Mouse (Mus musculus) frontal cortex, adult 2 months (tissue): ENCODE measurements around the gene Apbb2. TPM values are rescaled to one million over a fixed set of nuclear protein-coding genes. Genes with fewer than 3 reads are reported as not detected.

ENCODE experiments used
- DNase-seq, 2 experiments: peaks; one replicate each; pipeline ENCODE4 v3.0.0; 2022; ENCODE audit warnings: low spot score in 1 of 2; ENCODE audit errors: extremely low spot score in 1 of 2
- polyA plus RNA-seq: library from polyadenylated mRNA; depleted of rRNA; stranded (reverse); fragments of >200 nt; gene quantifications from 2 replicates; pipeline ENCODE4 v1.2.3, GENCODE M21; 2012

The Apbb2 gene
- polyA plus RNA-seq, 1 experiment = 20.8 TPM

DNA sequence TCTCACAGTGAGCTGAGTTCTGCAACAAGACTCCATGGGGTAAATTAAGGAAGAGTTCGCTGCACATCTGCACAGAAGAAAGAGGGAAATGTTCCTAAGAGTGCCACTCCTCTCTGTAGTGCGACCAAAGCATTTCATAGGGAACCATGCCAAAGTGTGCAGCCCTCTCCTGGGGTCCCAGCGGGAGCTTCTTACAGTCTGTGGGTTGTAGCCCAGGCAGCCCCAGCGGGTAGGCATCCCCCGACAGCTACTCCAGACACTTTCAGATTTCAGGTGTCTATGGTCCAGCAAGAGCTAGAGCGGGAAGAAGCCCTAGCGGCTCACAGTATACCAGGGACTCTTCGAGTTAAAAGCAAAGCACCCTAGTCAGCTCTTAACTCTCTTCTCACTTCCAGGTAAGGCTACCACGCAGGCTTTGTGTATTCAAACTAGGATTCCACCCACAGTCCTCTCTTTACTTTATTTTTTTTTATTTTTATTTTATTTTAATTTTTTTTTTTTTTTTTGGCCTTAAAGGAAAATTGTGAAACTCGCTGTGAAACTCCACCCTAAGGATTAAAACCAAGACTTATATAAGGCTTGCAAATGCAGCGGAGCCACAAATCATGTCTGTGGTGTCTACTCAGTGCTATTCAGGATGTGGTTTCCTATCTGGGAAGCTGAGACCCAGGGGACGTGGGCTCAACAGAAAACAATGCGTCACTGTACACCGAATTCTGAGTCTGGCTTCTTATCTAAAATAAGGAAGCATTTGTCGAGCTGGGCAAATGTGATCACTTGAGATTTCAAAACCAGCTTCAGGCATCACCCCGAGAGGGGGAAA is 94.7 kb downstream of the Apbb2 start:
- peak in 1 of 2 experiments; percentile 55 for DNase-seq

DNA sequence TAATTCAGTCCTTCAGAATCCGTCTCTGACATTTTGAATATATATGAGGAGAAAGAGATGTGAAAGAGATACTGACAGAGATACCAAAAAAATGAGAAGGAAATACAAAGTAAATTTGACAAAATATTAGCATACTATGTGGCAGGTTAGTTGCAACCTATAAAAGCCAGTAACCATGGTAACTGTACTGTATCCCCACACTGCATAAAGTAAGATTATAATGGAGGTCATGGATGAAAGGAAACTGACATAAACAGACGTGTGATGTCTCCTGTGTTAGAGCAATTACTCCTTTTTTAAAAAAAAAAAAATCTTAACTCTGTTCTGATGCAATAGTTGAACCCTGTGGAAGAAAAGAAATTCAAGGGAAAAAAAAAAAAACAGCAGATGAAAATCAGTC is 97.3 kb downstream of the Apbb2 start:
- no peak for DNase-seq

DNA sequence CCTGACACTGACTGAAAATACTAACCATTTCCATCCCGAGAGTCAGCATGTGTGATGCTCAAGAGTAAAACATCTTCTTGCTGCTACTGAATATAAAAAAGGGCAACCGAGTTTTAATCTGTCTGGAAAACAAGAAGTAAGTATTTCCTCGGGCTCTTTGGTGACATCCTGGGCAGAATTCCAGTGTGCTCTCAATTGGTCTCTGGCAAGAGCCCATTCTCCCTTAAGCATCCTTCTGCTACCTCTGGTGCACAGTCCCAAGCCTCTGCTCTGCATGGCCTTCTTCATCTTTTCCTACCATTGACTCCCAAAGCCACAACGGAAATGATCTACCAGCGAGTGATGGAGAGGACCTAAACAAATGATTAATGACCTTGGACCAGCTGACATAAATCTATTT is 99.1 kb downstream of the Apbb2 start:
- DNase-seq = no peak

DNA sequence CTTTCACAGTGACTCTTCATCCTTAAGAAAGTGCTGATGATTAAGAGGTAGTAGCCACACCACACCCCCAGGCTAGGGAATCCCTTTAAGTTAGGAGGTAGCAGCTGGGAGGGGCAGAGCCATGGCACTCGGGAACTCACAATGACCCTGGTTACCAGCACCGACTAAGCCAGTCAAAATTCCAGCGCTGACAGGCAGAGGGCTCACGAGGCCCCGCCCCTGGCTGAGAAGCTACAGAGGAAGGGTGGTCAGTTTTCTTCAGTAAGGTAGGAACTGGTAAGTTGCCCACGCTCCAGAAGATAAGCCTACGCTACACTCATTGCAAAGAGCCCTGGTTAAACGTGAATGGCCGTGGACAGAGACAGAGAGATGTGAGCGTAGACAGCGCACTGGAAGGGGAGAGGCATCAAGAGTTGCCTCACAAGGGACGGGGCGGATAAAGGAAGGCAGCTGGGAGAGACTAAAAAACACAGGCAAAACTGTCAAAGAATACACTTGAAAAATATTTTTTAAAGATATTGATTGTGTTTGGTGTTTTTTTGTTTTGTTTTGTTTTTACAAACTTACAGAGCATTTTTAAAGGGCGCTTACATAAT is 100.1 kb downstream of the Apbb2 start:
- DNase-seq = no peak

DNA sequence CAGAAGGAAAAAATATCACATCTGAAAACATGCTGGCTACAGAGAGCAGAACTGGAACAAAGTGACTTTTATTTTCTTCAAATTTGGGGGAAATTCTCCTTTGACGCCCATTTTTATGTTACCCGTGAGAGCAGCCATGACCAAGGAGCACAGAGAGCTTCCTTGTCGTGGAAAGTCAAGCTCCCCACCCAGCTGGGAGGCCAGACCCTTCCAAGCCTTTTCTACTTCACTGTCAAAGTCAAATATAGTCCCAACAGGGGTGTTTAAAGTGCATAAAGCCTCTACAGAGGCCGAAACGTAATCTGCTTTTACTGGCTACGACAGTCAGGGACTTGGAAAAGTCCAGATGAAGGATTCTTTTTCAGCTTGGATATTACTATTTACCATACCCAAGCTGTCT is 101.1 kb downstream of the Apbb2 start:
- DNase-seq = no peak

DNA sequence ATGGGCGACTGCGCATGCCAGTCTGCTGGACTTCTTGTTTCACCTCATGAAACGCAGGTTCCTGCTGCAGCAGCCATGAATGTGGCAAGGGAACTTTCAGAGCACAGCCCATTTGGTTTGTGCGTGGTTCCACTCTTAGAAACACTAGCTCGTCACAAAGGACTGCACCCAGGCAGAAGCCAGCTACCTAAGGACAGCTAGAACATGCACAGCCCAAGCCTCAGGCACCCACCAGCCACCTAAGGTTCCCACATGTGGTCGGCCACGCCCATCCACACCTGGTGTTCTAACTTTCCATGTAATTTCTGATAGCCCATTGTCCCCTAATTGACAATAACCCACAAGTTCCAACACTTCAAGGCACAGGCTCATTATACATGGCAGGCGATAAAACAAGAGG is 102.3 kb downstream of the Apbb2 start:
- no peak for DNase-seq

DNA sequence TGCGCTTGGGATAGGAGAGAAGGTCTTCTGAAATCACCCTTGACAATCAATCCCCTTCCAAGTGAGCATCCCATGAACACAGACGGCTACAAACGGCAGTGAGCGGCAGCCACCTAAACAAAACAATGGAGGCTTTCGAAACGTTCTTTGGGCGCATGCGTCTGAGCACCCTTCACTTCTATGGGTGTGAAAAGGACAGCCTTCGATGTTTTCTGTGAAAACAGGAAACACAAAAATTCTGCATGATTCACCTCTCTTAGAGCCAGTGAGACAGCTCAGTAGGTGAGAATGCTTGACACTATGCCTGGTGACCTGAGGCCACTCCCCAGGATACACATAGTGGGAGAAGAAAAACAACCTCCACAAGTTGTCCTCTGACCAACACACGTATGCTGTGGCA is 103.3 kb downstream of the Apbb2 start:
- DNase-seq = no peak

DNA sequence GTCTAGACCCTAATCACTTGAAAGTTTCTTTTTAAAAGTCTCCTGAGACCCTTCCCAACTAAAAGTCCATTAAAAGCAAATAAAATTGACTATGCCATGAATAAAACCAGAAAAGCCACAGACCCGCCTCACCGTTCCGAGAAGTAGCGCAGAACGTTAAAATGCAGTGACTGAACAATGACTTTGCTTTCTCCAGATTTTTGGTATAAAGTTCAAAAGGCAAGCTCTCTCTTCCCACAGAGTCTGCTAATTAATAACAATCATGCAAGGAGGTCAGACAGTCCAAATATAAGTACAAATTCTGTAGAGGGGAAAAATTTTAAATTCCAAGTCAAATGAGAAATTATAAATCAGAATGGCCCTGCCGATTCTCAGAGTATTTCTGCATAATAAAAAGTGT is 103.9 kb downstream of the Apbb2 start:
- DNase-seq = no peak

DNA sequence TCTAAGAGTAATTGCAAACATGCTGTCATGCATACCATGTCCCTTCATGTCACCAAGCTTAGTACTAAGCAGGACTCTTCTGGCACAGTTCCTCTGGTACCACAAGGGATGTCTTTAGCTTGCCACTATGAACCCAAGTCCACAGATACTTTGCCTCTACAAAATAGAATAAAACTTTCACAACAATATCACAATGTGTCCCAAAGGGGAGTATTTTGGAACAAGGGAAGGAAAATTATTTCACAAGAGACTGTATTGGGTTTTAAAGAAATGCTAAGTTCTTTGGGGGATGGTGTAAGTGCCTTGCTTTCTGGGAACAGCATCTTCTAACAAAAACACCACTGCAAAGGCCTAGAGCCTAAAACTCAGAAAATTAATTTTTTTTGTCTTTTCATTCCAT is 105.2 kb downstream of the Apbb2 start:
- DNase-seq = no peak

DNA sequence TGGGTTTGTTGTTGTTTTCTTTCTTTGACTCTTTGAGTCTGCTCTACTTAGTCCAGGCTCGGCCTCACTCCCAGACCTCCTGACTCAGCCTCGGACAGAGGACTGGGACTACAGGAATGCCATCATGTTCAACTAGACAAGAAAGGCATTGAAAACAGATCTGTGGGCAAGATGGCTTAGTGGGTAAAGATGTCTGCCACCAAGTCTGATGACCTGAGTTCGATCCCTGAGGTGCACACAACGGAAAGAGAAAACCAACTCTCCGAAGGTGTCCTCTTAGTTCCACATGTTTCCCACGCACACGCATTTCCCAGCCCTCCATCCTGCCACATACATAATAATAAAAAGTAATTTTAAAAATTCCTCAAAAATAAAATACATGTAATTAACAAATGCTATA is 106.1 kb downstream of the Apbb2 start:
- no peak for DNase-seq

DNA sequence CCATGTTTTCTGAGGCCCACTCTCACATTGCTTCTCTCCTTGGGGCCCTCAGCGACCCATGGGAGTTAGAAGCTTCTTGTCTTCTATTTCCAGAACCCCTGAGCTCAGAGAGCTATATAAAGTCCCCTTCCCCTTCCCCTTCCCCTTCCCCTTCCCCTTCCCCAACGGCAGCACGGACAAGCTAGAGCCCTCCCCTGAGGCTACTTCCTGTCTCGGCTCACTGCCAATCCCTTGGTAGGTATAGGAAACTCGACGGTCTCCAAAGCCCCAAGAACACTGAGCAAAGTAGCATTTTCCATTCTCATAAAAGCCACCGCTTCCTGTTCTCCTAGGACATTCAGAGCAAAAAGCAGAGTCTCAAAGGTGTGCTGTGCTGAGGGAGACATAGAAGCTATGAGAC is 107.9 kb downstream of the Apbb2 start:
- DNase-seq = no peak

DNA sequence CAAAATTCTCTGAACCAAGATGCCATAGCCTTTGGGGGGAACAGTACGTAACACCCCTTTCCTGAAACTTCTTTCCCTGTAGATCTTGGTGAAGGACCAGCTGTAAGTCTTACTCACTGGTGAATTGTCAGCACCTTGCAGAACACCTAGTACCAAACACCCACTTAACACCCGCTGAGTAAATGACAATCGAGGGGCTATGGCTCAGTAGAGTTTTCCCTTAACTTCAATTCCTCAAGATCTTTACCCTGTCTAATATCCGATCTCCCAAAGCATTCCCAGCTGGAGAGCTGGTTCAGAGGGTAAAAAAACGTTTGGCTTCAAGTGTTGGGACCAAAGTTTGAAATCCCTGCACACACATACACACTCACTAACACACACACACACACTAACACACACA is 109.4 kb downstream of the Apbb2 start:
- DNase-seq = no peak

DNA sequence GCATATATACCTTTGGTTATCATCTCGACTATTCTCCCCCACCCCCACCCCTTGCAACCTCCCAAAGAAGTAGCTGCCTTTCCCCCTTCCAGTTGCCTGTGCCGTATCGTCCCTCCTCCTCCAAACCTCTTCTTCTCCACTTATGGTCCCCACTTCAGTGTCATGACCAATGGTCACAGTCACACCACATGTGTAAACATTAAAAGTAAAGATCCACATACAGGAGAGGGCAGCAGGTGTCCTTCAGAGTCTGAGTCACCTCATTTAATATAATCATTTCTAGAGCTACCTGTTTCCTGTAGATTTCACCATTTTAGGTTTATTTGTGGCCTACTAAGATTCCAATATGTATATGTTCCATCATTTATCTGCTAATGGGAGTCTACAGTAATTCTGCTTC is 113.0 kb downstream of the Apbb2 start:
- DNase-seq = no peak

DNA sequence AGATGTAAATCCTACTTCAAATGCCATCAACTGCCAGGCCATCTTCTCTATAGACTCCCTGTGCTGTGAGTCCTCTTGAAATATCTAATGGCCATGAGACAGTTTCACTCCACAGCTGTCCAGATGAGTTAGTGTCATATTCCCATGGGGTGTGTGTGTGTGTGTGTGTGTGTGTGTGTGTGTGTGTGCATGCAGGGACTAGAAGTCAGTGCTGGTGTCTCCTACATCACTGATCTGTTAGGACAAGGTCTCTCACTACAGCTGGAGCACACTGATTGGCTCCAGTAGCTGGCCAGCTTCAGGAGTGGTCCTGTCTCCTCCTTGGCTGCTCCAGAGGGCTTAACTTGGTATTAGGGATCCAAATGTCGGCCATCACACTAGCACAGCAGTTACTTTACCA is 113.5 kb downstream of the Apbb2 start:
- no peak for DNase-seq

DNA sequence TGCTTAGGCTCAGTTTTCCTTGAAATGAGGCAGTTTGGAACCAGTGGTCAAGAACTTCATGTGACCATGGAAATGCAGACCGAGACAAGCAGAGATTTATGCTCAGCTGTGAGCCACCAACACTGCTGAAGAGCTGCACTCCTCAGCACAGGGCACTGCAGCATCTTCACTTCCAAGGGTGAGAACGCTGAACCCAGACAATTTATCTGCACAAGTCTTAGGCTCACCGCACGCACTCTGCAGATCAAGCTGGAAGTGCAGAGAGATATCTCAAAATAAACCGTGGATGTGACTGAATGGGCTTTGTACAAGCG is 114.2 kb downstream of the Apbb2 start:
- no peak for DNase-seq

DNA sequence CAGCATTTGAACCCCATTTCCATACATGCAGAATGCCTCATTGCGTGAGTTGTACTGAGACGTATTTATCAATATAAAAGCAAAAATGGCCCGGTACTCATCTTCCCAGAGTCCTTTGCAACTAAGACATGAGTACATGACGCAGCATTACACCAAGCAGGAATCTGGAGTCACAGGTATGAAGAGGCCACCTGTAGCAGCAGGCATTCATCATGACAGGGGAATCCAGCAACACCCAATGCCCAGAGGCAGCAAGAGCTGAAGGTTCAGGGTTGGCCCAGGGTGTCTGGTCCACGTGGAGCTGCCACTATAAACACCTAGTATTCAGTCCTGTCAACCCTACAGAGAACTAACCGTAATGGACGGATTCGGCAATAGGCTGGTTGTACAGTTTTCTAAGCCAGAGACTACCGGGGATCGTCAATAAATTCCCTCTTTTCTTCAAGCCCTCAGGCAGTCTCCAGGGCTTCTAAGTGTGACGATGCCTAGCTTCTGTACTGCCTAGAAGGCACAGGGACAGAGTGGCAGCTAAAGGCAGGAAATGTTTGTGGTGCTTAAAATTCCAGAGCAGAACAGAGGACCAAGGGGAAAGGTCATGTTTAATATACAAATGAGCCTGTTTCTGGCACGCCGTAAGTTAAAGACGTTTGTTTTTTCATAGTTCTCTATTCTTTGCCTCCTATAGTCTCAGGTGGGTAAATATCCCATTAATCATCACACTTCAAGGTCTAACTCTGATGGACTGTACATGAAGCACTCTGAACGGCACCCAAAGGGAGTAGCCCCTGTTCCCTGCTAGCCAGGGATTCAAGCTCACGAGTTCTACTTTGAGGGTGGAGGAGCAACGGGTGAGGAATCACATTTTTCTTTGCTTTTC is 114.8 kb downstream of the Apbb2 start:
- no peak for DNase-seq

DNA sequence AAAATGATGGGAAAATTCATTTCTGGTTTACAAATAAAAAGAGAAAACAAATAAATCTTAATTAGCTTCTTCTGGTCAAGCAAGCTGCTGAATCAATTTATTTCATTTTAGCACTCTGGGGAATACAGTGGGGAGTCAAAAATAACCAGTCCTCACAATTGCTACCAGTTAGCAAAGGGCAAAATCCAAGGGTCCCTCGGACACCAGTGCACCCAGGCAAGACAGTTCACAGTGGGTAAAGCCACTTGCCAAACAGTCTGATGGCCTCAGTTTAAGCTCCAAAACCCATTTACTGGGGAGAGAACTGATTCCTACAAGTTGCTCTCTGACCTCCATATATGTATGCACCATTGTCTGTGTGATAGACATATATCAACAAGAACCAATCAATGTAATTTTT is 115.6 kb downstream of the Apbb2 start:
- DNase-seq = no peak

DNA sequence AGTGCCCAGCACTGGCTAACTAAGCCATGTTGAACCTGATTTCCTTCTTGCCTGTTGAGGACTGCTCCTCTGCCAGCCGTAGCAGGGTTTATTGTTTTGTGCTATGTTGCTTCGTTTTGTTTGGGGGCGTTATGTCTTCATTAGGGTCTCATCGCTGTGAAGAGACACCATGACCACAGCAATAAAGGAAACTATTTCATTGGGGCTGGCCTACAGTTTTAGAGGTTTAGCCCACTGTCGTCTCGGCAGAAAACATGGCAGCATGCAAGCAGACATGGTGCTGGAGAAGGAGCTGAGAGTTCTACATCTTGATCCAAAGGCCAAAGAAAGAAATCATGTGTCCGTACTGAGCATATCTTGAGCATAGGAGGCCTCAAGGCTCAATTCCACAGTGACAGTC is 119.0 kb downstream of the Apbb2 start:
- DNase-seq = no peak

DNA sequence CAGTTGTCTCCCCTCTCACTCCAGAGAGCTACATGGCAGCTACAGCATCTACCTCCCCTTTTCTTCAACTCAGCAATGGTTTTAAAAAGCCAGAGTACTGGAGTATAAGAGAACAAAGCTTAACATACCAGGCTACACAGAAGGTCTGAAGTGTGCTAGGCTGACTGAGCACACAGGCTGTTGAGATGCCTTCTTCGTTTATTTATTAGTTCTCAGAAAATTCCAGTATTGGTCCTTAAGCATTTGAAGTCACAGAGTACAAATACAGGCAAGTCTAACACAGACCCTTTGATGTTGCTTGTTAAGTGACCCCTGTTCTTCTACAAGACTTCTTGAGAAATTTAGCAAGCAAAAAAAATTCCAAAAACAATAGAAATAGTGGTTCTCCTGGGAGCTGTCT is 120.4 kb downstream of the Apbb2 start:
- no peak for DNase-seq

DNA sequence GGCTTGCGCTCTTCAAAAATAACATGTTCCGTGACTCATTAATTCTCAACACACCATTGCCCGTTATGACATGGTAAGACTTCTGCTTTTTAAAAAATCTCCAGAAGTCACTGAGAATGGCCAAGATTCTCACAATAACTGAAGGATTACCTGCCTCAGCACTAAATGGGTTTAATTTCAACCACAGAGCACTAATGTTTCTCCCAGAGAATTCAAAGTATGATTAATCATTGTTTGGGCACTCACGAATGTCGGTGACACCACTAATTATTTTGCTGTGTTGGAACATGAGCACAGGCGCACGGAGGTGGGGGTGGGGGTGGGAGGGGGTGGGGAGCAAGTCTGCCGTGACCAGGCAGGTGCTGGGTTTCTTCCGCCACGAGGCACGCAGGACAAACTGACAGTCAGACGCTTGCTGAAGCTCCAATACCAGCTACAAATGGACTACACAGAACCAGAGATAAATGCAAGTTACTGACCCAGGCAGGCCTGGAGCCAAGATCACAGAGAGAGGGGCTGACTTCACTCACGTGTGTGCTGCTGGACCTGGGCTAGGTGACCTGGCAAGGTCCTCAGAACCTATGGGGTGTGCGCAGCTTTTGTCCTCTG is 121.0 kb downstream of the Apbb2 start:
- DNase-seq = no peak

DNA sequence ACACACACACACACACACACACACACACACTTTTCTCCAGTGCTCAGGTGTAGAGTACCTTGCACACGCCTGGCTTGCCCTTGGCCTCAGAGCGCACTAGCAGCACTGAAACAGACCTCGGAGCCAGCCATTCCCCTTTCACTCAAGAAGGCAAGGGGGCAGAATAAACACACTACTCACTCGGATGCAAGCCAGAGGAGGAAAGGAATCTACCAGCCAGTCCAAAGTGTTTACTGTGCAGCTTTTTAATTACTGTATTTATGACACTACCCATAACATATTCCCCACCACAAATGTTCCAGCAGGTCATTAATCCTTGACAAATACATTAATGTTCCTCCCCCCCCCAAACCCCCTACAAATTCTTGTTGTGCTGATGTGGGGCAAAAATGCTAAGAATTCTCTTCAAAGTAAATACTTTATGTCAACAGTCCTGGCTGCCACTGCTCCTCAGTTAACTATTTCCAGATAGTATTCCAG is 121.7 kb downstream of the Apbb2 start:
- no peak for DNase-seq
